Mouse (Mus musculus): Measurements from ENCODE around the gene Prkaa1. TPM values are rescaled to one million over a fixed set of nuclear protein-coding genes. Genes with fewer than 3 reads are reported as not detected.
A peak's percentile ranks its signal among the peaks of the same experiment; 100 is the strongest.
"Not testable (repeated sequence)": the region's sequence is repeated elsewhere in the genome, so short reads cannot be mapped to it uniquely, and the experiment has no call there.

The Prkaa1 gene
- total RNA-seq, 2 experiments from 2014 or later: 24.4 to 25.4 TPM

- DNase-seq (ENCODE audit: low spot score in 2 of 2): no peak
Observed at GRCm38 (mm10) chr15:5158827-5159226, 15.2 kb downstream of the Prkaa1 start.

- no peak for DNase-seq (ENCODE audit: low spot score in 2 of 2)
Observed at GRCm38 (mm10) chr15:5165121-5165773, 21.6 kb downstream of the Prkaa1 start.

- no peak for DNase-seq (ENCODE audit: low spot score in 2 of 2)
Observed at GRCm38 (mm10) chr15:5173217-5173820, 29.7 kb downstream of the Prkaa1 start.

- DNase-seq (ENCODE audit: low spot score in 2 of 2): no peak
Observed at GRCm38 (mm10) chr15:5184668-5185330, 41.1 kb downstream of the Prkaa1 start.

GRCm38 (mm10) chr15:5185366-5186292 is 42.0 kb downstream of the Prkaa1 start, which contains the start of gene Ttc33:
TSS of gene Ttc33 (plus strand) at chr15:5185525.
- peak; percentile 73 to 91 for DNase-seq (ENCODE audit: low spot score in 2 of 2)

DNA sequence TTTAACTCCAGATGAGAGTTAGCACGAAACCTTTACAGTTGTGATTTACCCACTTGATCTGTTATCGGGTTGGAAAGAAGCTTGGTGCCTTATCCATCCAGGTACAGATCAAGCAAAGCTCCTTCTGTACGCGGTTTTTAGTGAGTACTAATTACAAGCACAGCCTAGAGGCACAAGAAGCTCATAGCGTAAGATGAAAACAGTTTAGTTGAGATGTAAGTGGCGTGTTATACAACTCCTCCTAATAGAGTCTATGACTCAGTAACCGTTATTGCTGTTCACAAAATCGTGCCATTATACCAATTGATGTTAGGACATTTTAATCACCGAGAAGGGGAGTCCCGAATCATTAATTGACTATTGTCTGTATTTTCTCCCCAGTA is 42.6 kb downstream of the Prkaa1 start:
- peak in 1 of 2 experiments; percentile 24 for DNase-seq (ENCODE audit: low spot score in 2 of 2)

- no peak for DNase-seq (ENCODE audit: low spot score in 2 of 2)
Observed at GRCm38 (mm10) chr15:5187116-5187515, 43.5 kb downstream of the Prkaa1 start.

DNA sequence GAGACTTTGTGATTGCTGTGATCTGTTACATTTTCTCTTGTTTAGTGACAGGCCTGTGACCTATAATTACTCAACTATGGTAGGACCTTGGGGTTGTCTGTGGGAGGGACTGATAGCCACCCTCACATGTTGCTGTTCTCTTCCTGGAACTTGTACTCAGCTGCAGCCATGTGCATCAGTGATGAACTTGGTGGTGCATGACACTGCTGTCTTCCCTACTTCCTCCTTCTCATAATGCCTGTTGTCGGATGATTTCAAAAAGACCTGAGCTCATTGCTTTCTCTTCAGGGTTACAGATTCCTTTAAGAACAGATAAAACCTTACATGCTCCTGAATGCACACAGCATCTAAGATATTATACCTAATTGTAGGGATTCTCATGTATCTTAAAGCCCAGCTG is 44.4 kb downstream of the Prkaa1 start:
- no peak for DNase-seq (ENCODE audit: low spot score in 2 of 2)

DNA sequence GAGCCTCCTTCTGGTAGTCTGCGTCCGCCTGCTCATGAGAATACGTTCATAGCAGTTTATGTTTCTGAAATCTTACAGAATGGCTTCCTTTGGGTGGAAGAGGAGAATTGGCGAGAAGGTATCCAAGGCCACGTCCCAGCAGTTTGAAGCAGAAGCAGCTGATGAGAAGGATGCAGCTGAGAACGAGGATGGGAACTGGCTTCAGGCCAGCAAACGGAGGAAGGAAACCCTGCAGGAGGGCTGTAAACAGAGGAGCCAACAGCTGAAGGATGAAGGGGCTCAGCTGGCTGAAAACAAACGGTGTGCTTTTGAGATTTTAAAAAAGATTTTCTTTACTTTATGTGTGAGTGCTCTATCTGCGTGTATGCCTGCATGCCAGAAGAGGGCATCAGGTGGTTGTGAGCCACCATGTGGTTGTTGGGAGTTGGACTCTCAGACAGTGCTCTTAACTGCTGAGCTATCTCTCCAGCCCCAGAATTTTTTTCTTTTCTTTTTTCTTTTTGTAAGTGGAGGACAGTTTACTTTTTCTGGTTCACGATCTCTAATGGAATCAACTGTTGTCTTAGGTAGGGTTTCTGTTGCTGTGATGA is 45.9 kb downstream of the Prkaa1 start:
- DNase-seq (ENCODE audit: low spot score in 2 of 2): no peak

DNA sequence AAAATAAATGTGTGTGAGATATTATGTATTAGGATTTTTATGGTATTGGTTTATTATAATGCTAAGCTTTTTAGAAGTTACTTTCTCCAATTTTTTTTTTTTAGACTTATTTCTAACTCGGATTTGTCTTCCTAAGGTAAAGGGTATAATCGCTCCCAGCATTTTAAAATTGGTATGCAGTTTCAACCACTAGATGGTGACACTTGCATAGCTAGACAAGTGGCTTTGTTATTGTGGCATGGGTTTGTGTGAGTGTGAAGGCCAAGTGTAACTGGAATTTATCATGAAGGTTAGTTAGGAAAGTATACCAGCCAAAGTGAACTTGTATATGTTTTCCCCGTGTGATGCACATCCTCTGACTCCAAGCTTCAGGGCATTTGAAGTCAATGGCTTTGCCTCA is 50.2 kb downstream of the Prkaa1 start:
- DNase-seq (ENCODE audit: low spot score in 2 of 2): peak in 1 of 2 experiments; percentile 39

DNA sequence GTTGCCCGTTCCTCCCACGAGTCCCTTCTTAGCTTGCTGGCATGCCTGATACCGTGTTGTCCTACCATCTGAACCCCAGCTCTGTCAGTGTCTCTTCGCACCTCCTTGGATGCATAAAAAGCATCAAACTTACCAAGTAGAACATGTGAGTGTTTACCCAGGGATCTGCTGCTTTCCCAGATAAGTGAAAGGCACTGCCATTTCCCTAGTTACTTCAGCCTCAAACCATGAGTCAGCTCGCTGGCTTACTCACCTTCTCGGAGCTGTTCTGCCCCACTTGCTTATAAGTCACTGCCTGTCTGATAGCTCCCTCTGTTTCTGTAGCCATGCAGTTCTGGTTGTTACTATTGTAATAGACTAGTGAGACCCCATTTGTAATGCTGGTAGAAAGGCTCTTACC is 50.8 kb downstream of the Prkaa1 start:
- no peak for DNase-seq (ENCODE audit: low spot score in 2 of 2)

DNA sequence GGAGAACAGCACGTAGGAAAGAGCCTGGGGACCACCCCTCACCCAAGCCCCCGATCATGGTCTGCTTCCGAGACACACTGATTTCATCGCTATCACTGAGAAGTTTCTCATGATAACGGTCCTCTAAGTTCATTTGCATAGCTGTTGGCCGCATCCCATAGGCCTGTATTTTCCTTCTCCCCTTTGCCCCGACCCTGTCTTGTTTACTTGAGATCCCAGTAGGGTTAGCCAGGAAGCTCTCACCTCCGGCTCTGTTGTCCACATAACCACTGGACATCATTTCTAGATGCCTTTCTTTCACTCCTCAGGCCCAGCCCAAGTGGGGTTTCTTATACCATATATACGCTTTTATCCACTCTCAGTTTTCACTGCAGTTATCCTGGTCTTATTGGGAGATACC is 51.3 kb downstream of the Prkaa1 start:
- DNase-seq (ENCODE audit: low spot score in 2 of 2): no peak

DNA sequence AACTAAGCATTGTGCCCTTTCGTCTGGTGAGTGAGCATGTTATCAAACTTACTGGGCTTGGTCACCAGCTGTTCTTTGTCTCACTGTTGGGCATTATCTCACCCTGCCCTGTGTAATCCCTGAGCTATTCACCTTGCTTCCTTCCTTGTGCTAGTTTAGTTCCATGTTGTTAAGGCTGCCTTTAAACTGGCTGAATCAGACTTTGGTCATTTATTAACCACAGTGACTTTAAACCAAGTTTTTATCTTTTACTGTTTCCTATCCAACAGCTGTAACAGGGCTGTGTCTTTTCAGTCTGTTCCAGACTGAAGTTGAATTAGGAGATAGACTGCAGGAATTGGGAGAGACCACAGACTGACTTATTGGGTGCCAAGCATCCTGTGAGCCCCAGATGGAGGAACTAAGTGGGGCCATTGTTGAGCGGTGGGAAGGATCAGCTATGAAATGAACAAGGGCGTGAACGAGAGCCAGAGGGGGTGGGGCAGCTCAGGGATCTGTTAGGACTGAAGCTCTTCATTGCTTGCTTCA is 52.4 kb downstream of the Prkaa1 start:
- DNase-seq (ENCODE audit: low spot score in 2 of 2): no peak

DNA sequence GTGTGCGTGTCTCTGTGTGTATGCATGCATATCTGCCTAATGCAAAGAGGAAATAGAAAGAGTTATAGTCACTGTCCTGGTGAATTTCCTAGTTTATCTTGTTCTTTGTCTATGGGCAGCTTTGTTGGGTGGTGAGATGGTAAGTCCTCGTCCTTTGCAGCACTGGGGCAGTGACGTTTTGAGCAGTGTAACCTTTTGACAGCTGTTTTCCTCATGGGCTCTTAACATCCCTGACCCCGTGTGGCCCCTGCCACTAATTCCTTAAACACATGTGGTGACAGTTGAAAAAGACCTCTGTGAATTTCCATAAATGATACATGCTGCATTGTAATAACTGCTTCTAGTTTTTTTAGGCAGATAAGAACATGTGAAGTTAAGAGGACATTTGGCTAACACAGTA is 53.0 kb downstream of the Prkaa1 start:
- no peak for DNase-seq (ENCODE audit: low spot score in 2 of 2)

DNA sequence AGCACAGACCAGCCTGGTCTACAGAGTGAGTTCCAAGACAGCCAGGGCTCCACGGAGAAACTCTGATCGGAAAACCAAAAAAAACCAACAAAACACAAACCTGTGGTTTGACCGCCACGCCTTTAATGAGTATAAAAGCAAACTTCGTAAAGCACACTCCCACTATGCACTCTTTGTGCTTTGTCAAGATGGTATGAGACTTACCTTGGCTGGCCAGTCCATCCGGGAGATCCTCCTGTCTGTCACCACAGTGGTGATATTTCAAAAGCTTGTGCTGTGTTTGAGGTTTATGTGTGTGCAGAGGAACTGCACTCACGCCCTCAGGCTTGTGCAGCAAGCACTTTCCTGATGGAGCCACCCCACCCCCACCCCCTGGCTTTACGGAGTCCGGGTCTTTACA is 61.6 kb downstream of the Prkaa1 start:
- no peak for DNase-seq (ENCODE audit: low spot score in 2 of 2)

GRCm38 (mm10) chr15:5209116-5209515 is 65.5 kb downstream of the Prkaa1 start:
- no peak for DNase-seq (ENCODE audit: low spot score in 2 of 2)

DNA sequence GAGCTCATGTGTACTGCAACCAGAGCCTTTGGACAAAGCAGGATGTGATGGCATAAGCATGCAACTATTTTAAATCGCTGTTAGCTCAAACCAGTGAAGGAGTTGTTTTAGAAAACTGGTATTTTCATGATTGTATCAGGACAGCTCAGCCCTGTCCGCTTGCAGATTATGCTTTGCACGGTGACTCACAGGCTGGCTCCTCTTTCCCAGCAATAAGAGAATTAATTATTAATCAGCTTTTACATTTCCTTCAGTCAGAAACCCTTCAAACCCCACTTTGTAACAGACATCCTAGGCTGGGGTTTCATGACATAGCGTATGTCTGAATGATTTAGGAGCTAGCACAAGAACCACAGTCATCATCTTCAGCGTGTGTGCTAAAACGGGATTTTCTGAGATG is 76.8 kb downstream of the Prkaa1 start:
- DNase-seq (ENCODE audit: low spot score in 2 of 2): no peak

GRCm38 (mm10) chr15:5230746-5231145 is 87.1 kb downstream of the Prkaa1 start:
- DNase-seq (ENCODE audit: low spot score in 2 of 2): not testable (repeated sequence)

Measured in layer of hippocampus, adult 18-20 months (tissue).